Mouse (Mus musculus) CH12.LX (cell line): ENCODE results near the gene Mybphl. TPM values are rescaled to one million over a fixed set of nuclear protein-coding genes. Genes with fewer than 3 reads are reported as not detected.

Source experiments
- DNase-seq: peaks from one replicate; pipeline ENCODE4 v3.0.0-alpha.2; 2013; ENCODE audit errors: extremely low read depth
- H3K27ac ChIP-seq: 2 replicates; pipeline ENCODE4 v1.5.1; 2012; ENCODE audit warnings: low read depth, mild to moderate bottlenecking, control low read depth, moderate library complexity; ENCODE audit not compliant: insufficient read depth
- H3K27me3 ChIP-seq: replicated peaks from 2 replicates; pipeline ENCODE3; 2012; ENCODE audit warnings: inconsistent platforms
- H3K36me3 ChIP-seq, 2 experiments: replicated peaks in 1 of 2; 2 replicates each; pipeline versions ENCODE3 to v1.6.1; 2012; ENCODE audit warnings: inconsistent platforms in 1 of 2, low read length in 1 of 2, mild to moderate bottlenecking in 1 of 2, mixed read lengths in 1 of 2, moderate library complexity in 1 of 2; ENCODE audit not compliant: control insufficient read depth in 1 of 2, insufficient read depth in 1 of 2
- H3K4me1 ChIP-seq, 2 experiments: 2 replicates each; pipeline ENCODE4 v1.6.1; 2012; ENCODE audit warnings: inconsistent platforms in 1 of 2, moderate library complexity in 1 of 2; ENCODE audit not compliant: insufficient read depth in 2 of 2, control insufficient read depth in 1 of 2
- H3K4me2 ChIP-seq: 2 replicates; pipeline ENCODE4 v1.6.1; 2012; ENCODE audit warnings: low read depth, mild to moderate bottlenecking, control low read depth; ENCODE audit not compliant: poor library complexity, insufficient read depth, severe bottlenecking
- H3K4me3 ChIP-seq, 3 experiments: fragments of 150-350 bp in 1 of 3; sonication (generic) in 1 of 3; replicated peaks in 1 of 3; 2 replicates each; pipeline versions ENCODE3 to v1.5.1; 2011 to 2012; ENCODE audit warnings: low read depth in 2 of 3, low read length in 2 of 3, mild to moderate bottlenecking in 2 of 3, moderate library complexity in 2 of 3, control low read depth in 1 of 3, improper control_type of control experiment in 1 of 3, inconsistent platforms in 1 of 3, mixed read lengths in 1 of 3; ENCODE audit not compliant: poor library complexity in 1 of 3
- H3K79me2 ChIP-seq: replicated peaks from 2 replicates; pipeline ENCODE4 v1.6.1; 2012; ENCODE audit warnings: mild to moderate bottlenecking, moderate library complexity; ENCODE audit not compliant: control insufficient read depth, poor library complexity, insufficient read depth, severe bottlenecking; ENCODE audit errors: extremely low read depth
- H3K9ac ChIP-seq: 2 replicates; pipeline ENCODE4 v1.6.1; 2012; ENCODE audit warnings: low read depth, mild to moderate bottlenecking, control low read depth, moderate library complexity; ENCODE audit not compliant: insufficient read depth
- H3K9me3 ChIP-seq: replicated peaks from 2 replicates; pipeline ENCODE3; 2012; ENCODE audit warnings: low read length, inconsistent platforms, mixed read lengths
- CHD1 ChIP-seq: IDR thresholded peaks from 2 replicates; pipeline ENCODE4 v1.6.1; 2012; ENCODE audit warnings: low read depth, low read length, improper control_type of control experiment, inconsistent platforms
- E2F4 ChIP-seq: IDR thresholded peaks from 2 replicates; pipeline ENCODE4 v1.6.1; 2011; ENCODE audit warnings: low read depth, low read length, improper control_type of control experiment; ENCODE audit not compliant: insufficient replicate concordance
- ELF1 ChIP-seq: IDR thresholded peaks from 2 replicates; pipeline ENCODE4 v1.6.1; 2014; ENCODE audit warnings: low read depth, mild to moderate bottlenecking, inconsistent platforms, low read length, improper control_type of control experiment
- EP300 ChIP-seq: IDR thresholded peaks from 2 replicates; pipeline ENCODE4 v1.6.1; 2011; ENCODE audit warnings: low read length, improper control_type of control experiment
- HCFC1 ChIP-seq: IDR thresholded peaks from 2 replicates; pipeline ENCODE4 v1.6.1; 2012; ENCODE audit warnings: low read depth, mild to moderate bottlenecking, inconsistent platforms, low read length, improper control_type of control experiment
- IRF4 ChIP-seq: IDR thresholded peaks from 2 replicates; pipeline ENCODE4 v1.6.1; 2014; ENCODE audit warnings: low read depth, mild to moderate bottlenecking, inconsistent platforms, low read length, improper control_type of control experiment
- JUN ChIP-seq: IDR thresholded peaks from 2 replicates; pipeline ENCODE4 v1.6.1; 2011; ENCODE audit warnings: low read depth, mild to moderate bottlenecking, low read length, improper control_type of control experiment, moderate library complexity; ENCODE audit not compliant: insufficient read depth
- KAT2A ChIP-seq: IDR thresholded peaks from 2 replicates; pipeline ENCODE4 v1.6.1; 2012; ENCODE audit warnings: low read length, improper control_type of control experiment, inconsistent platforms; ENCODE audit not compliant: insufficient replicate concordance
- MAX ChIP-seq: IDR thresholded peaks from 2 replicates; pipeline ENCODE4 v1.6.1; 2011; ENCODE audit warnings: low read length, improper control_type of control experiment
- MAZ ChIP-seq: IDR thresholded peaks from 2 replicates; pipeline ENCODE4 v1.6.1; 2012; ENCODE audit warnings: low read depth, mild to moderate bottlenecking, inconsistent platforms, low read length, improper control_type of control experiment, moderate library complexity
- MEF2A ChIP-seq: IDR thresholded peaks from 2 replicates; pipeline ENCODE4 v1.6.1; 2014; ENCODE audit warnings: low read depth, mild to moderate bottlenecking, inconsistent platforms, low read length, improper control_type of control experiment, borderline replicate concordance
- MYC ChIP-seq: IDR thresholded peaks from 2 replicates; pipeline ENCODE4 v1.6.1; 2011; ENCODE audit warnings: low read depth, mild to moderate bottlenecking, improper control_type of control experiment, low read length
- NELFE ChIP-seq: IDR thresholded peaks from 2 replicates; pipeline ENCODE4 v1.6.1; 2011; ENCODE audit warnings: low read depth, low read length, improper control_type of control experiment
- PAX5 ChIP-seq: IDR thresholded peaks from 2 replicates; pipeline ENCODE4 v1.6.1; 2012; ENCODE audit warnings: low read length, inconsistent platforms, mixed read lengths
- POLR2A ChIP-seq: IDR thresholded peaks from 2 replicates; pipeline ENCODE4 v1.6.1; 2011; ENCODE audit warnings: low read depth, mild to moderate bottlenecking, improper control_type of control experiment, low read length
- POLR2AphosphoS2 ChIP-seq: IDR thresholded peaks from 2 replicates; pipeline ENCODE4 v1.6.1; 2011; ENCODE audit warnings: low read depth, low read length, improper control_type of control experiment
- TCF12 ChIP-seq: IDR thresholded peaks from 2 replicates; pipeline ENCODE4 v1.6.1; 2014; ENCODE audit warnings: low read depth, mild to moderate bottlenecking, inconsistent platforms, low read length, improper control_type of control experiment
- UBTF ChIP-seq: IDR thresholded peaks from 2 replicates; pipeline ENCODE4 v1.6.1; 2012; ENCODE audit warnings: low read depth, mild to moderate bottlenecking, inconsistent platforms, low read length, improper control_type of control experiment, moderate library complexity
- USF1 ChIP-seq: IDR thresholded peaks from 2 replicates; pipeline ENCODE4 v1.6.1; 2014; ENCODE audit warnings: low read depth, mild to moderate bottlenecking, inconsistent platforms, low read length, improper control_type of control experiment
- USF2 ChIP-seq: conservative IDR thresholded peaks from 2 replicates; pipeline ENCODE4 v1.6.1; 2011; ENCODE audit warnings: low read depth, low read length, improper control_type of control experiment
- ZC3H11A ChIP-seq: IDR thresholded peaks from 2 replicates; pipeline ENCODE4 v1.6.1; 2012; ENCODE audit warnings: low read depth, mild to moderate bottlenecking, inconsistent platforms, low read length, improper control_type of control experiment
- ZKSCAN1 ChIP-seq: IDR thresholded peaks from 2 replicates; pipeline ENCODE4 v1.6.1; 2012; ENCODE audit warnings: low read depth, inconsistent platforms, low read length, improper control_type of control experiment, borderline replicate concordance
- ZMIZ1 ChIP-seq: IDR thresholded peaks from 2 replicates; pipeline ENCODE4 v1.6.1; 2012; ENCODE audit warnings: low read depth, mild to moderate bottlenecking, inconsistent platforms, low read length, improper control_type of control experiment
- ZNF384 ChIP-seq: IDR thresholded peaks from 2 replicates; pipeline ENCODE4 v1.6.1; 2012; ENCODE audit warnings: low read depth, low read length, improper control_type of control experiment, inconsistent platforms
- dilution Hi-C: fragments of 300-500 bp; cut with MboI; formaldehyde crosslinking; loops from 2 replicates; pipeline ENCODE4 v1.14.3; 2020; ENCODE audit warnings: low sequenced_read_pairs; ENCODE audit not compliant: extremely low pct_unique_long_range_greater_than_20kb, extremely low pct_ligation_motif_present
- in situ Hi-C: fragments of 300-500 bp; cut with MboI; formaldehyde crosslinking; loops from 3 replicates; pipeline ENCODE4 v1.14.3; 2019; ENCODE audit warnings: low sequenced_read_pairs, low pct_ligation_motif_present, low pct_unique_long_range_greater_than_20kb, mixed read lengths
- polyA plus RNA-seq: library from polyadenylated mRNA; unstranded; fragments of >175 nt; gene quantifications from 2 replicates; pipeline ENCODE4 v1.2.1, GENCODE M21; 2012; ENCODE audit warnings: low read depth; ENCODE audit not compliant: insufficient read length
- total RNA-seq, 2 experiments: library from RNA; depleted of rRNA; stranded (reverse); fragments of 300-350 nt in 1 of 2; fragments of >200 nt in 1 of 2; gene quantifications; 2 replicates each; pipeline ENCODE4 v1.2.3; 2012 to 2014

Mybphl gene
- total and polyA plus RNA-seq, 3 experiments = not detected

DNA sequence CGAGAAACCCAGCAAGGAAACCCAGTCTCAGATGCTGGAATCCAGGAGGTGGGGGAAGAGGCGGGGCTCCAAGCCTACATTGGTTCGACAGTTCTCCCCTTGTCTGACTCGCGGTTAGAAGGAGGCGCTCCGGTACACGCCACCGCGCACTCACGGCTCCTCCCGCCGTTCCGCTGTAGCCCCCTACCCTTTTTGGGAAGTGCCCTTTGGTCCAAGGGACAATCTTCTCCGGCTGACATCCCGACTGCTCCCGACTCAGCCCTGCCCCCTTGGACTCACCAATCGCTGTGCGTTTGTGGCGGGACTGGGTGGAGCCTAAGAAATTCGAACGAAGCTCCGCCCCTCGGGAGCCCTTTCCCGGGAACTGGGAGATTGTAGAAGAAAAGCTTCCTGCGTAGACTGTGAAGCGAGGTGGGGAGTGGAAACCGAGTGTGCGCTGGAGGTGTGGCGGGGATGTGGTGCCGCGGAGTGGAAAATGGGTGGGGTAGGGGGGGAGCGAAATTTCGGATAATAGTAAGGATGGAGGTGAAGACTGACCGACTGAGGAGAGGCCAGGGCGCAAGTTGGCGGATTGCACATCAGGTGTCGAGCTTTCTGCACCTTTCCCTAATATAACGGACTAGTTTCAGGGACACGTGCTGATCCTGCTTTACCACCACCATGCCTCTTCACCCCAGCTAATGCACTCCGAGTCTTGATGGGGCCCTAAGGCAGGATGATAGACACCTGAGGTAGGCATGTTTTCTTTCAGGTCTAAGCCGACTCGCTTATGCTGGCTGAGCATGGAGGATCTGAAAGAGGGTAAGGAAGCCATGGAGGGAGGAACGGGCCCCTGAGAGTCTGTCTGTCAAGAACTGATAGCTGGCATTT lies 19.0 kb downstream of the Mybphl start, which contains the start of gene Psrc1:
Psrc1 (plus strand) TSS at position 355 of the 870 bp plus-strand sequence.
- H3K4me3 ChIP-seq = peak within 1 kb of the TSS; percentile 71 to 93 (median 78)
- H3K9ac ChIP-seq = peak within 1 kb of the TSS; percentile 79
- H3K9me3 ChIP-seq = no peaks in the 10 kb centered on the region
- in situ Hi-C loops = loop anchor here (10.0 kb wide), 1 partner anchor 219 kb away; no protein-coding TSS in a partner anchor
- peak; percentile 34; the same call in 1 of the 2 replicates for TF ChIP-seq MEF2A
- no peak for TF ChIP-seq PAX5
- TF ChIP-seq USF2 = no peak
- TF ChIP-seq MAZ = no peak
- TF ChIP-seq USF1 = no peak
- no peak for TF ChIP-seq EP300
- TF ChIP-seq CHD1 = no peak
- no peak; the same call in 1 of the 2 replicates for TF ChIP-seq TCF12
- no peak for TF ChIP-seq E2F4
- TF ChIP-seq JUN = no peak
- TF ChIP-seq ZC3H11A = no peak
- no peak for TF ChIP-seq ZNF384
- TF ChIP-seq MAX = 0 out of 2 replicates have a peak, but pooled peaks have one; percentile 12
- peak; percentile 40; the same call in 1 of the 2 replicates for TF ChIP-seq NELFE
- TF ChIP-seq IRF4 = no peak
- TF ChIP-seq ZKSCAN1 = no peak
- no peak for TF ChIP-seq POLR2AphosphoS2
- TF ChIP-seq ELF1 = peak; percentile 38; the same call in 1 of the 2 replicates
- TF ChIP-seq UBTF = no peak
- peak; percentile 20; the same call in 1 of the 2 replicates for TF ChIP-seq HCFC1
- TF ChIP-seq MYC = no peak
- no peak; the same call in 1 of the 2 replicates for TF ChIP-seq POLR2A
- TF ChIP-seq ZMIZ1 = peak; percentile 55; the same call in 1 of the 2 replicates
- TF ChIP-seq KAT2A = no peak
- H3K27ac ChIP-seq = peak within 1 kb of the TSS; percentile 90
- DNase-seq = peak; percentile 80
- H3K4me1 ChIP-seq = peaks cover 10 to 45% of the 10 kb centered on the region in 2 experiments
- H3K27me3 ChIP-seq = no peaks in the 10 kb centered on the region
- H3K36me3 ChIP-seq = peaks cover 22 to 52% of the 10 kb centered on the region in 2 experiments
- H3K79me2 ChIP-seq = peaks cover 8% of the 10 kb centered on the region; the same call in 1 of the 2 replicates
- dilution Hi-C loops = no loop called here
- H3K4me2 ChIP-seq = peak within 1 kb of the TSS; percentile 62
